Mouse (Mus musculus) midbrain, embryonic 16.5 days (tissue): Measurements from ENCODE around the gene Sptbn4. TPM values are rescaled to one million over a fixed set of nuclear protein-coding genes. Genes with fewer than 3 reads are reported as not detected.

ENCODE experiments used
- ATAC-seq: fragments of 200-750 bp; cut with Nextera tagmentation; 2 replicates; pipeline ENCODE4 v1.8.0; 2017; ENCODE audit warnings: moderate TSS enrichment
- H3K27ac ChIP-seq: fragments of 300-500 bp; sonication (generic); 2 replicates; pipeline ENCODE4 v1.5.1; 2014; ENCODE audit warnings: mild to moderate bottlenecking, low read length, mixed read lengths
- H3K27me3 ChIP-seq: fragments of 300-500 bp; sonication (generic); 2 replicates; pipeline ENCODE4 v1.6.1; 2014; ENCODE audit warnings: low read depth, low read length, mixed read lengths; ENCODE audit not compliant: control insufficient read depth, insufficient read depth
- H3K36me3 ChIP-seq: fragments of 300-500 bp; sonication (generic); 2 replicates; pipeline ENCODE4 v1.6.1; 2014; ENCODE audit warnings: mild to moderate bottlenecking, low read length, moderate library complexity, mixed read lengths; ENCODE audit not compliant: control insufficient read depth, insufficient read depth
- H3K4me1 ChIP-seq: fragments of 300-500 bp; sonication (generic); 2 replicates; pipeline ENCODE4 v1.6.1; 2014; ENCODE audit warnings: mild to moderate bottlenecking, low read length, mixed read lengths; ENCODE audit not compliant: control insufficient read depth, insufficient read depth
- H3K4me2 ChIP-seq: fragments of 300-500 bp; sonication (generic); 2 replicates; pipeline ENCODE4 v1.6.1; 2014; ENCODE audit warnings: mild to moderate bottlenecking, low read length, mixed read lengths
- H3K4me3 ChIP-seq: fragments of 300-500 bp; sonication (generic); 2 replicates; pipeline ENCODE4 v1.5.1; 2014; ENCODE audit warnings: low read depth, mild to moderate bottlenecking, low read length, moderate library complexity, mixed read lengths
- H3K9ac ChIP-seq: fragments of 300-500 bp; sonication (generic); 2 replicates; pipeline ENCODE4 v1.6.1; 2014; ENCODE audit warnings: low read depth, low read length, mixed read lengths
- H3K9me3 ChIP-seq: fragments of 300-500 bp; sonication (generic); replicated peaks from 2 replicates; pipeline ENCODE4 v1.6.1; 2014; ENCODE audit warnings: mild to moderate bottlenecking, low read length, mixed read lengths; ENCODE audit not compliant: control insufficient read depth, poor library complexity, severe bottlenecking
- WGBS: fragments of 180-500 bp; shearing (Covaris S2); extraction: QIAGEN DNeasy Blood & Tissue Kit; methylation state at CpG from one replicate; pipeline ENCODE4 v1.1.7; 2014; 5-methylcytosine and 5-hydroxymethylcytosine counted together
- polyA plus RNA-seq: library from polyadenylated mRNA; unstranded; fragments of >200 nt; fragmentation: Nextera tagmentation; extraction: Ambion mirVana; gene quantifications from 2 replicates; pipeline ENCODE4 v1.2.1, GENCODE M21; 2015

Sptbn4 gene
- polyA plus RNA-seq, 1 experiment from 2014 or later, result 3.1 TPM

- H3K9me3 ChIP-seq, result no peaks in the 10 kb centered on the region
- no peak overlapping the region for H3K9ac ChIP-seq
- ATAC-seq, result no peak
- no peak overlapping the region for H3K4me3 ChIP-seq
- no peaks in the 10 kb centered on the region for H3K4me1 ChIP-seq
- 63% methylated on average over 5 of the region's 5 CpGs for WGBS
- peaks cover 2% of the 10 kb centered on the region; the same call in 1 of the 2 replicates for H3K27me3 ChIP-seq
- no peaks in the 10 kb centered on the region for H3K36me3 ChIP-seq
- H3K4me2 ChIP-seq, result no peak overlapping the region
- H3K27ac ChIP-seq, result no peak overlapping the region
These were observed 63.4 kb downstream of the Sptbn4 start for GRCm38 (mm10) chr7:27384134-27384533.

- H3K4me2 ChIP-seq, result no peak overlapping the region
- H3K4me1 ChIP-seq, result no peaks in the 10 kb centered on the region
- H3K4me3 ChIP-seq, result no peak overlapping the region
- H3K27ac ChIP-seq, result no peak overlapping the region
- H3K9ac ChIP-seq, result no peak overlapping the region
- no peaks in the 10 kb centered on the region for H3K9me3 ChIP-seq
- WGBS, result 85% methylated on average over 1 of the region's 1 CpGs
- no peak for ATAC-seq
- peaks cover 5% of the 10 kb centered on the region; the same call in 1 of the 2 replicates for H3K27me3 ChIP-seq
- no peaks in the 10 kb centered on the region for H3K36me3 ChIP-seq
These were observed 64.3 kb downstream of the Sptbn4 start for GRCm38 (mm10) chr7:27383233-27383632.

DNA sequence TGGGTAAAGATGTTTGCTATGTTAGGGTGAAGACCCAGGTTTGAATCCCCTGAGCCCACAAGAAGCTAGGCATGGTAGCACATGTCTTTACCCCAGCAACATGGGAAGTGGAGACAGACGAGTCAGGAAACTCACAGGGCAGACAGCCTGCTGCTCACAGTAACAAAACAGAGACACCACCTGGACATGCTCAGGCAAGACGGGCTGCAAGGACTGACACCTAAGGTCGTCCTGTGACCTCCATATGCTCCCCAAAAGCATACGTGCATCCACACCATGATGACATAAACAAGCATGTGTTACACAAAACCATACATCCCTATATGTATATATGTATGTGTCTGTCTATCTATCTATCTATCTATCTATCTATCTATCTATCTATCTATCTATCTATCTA, 65.9 kb downstream of the Sptbn4 start:
- Histone ChIP-seq H3K4me1 (no peaks in the 10 kb centered on the region), H3K9me3 (no peaks in the 10 kb centered on the region), H3K9ac (no peak overlapping the region), H3K4me2 (no peak overlapping the region), H3K4me3 (no peak overlapping the region), H3K27ac (no peak overlapping the region), H3K27me3 (peaks cover 14% of the 10 kb centered on the region), H3K36me3 (no peaks in the 10 kb centered on the region)
- ATAC-seq, result no peak
- WGBS, result 65% methylated on average over 4 of the region's 4 CpGs

- Histone ChIP-seq H3K9me3 (no peaks in the 10 kb centered on the region), H3K27me3 (peaks cover 20% of the 10 kb centered on the region), H3K9ac (no peak overlapping the region), H3K4me2 (no peak overlapping the region), H3K36me3 (no peaks in the 10 kb centered on the region), H3K4me3 (no peak overlapping the region), H3K27ac (no peak overlapping the region), H3K4me1 (no peaks in the 10 kb centered on the region)
- ATAC-seq, result no peak
- 25% methylated on average over 1 of the region's 1 CpGs for WGBS
These were observed 66.5 kb downstream of the Sptbn4 start for GRCm38 (mm10) chr7:27381009-27381408.

- WGBS, result 75% methylated on average over 6 of the region's 6 CpGs
- Histone ChIP-seq H3K27ac (no peak overlapping the region), H3K4me1 (no peaks in the 10 kb centered on the region), H3K4me2 (no peak overlapping the region), H3K36me3 (no peaks in the 10 kb centered on the region), H3K27me3 (peaks cover 30% of the 10 kb centered on the region), H3K4me3 (no peak overlapping the region), H3K9ac (no peak overlapping the region), H3K9me3 (no peaks in the 10 kb centered on the region)
- no peak for ATAC-seq
These were observed 67.7 kb downstream of the Sptbn4 start for GRCm38 (mm10) chr7:27379836-27380235.

- Histone ChIP-seq H3K36me3 (peaks cover 3% of the 10 kb centered on the region; the same call in 1 of the 2 replicates), H3K4me3 (no peak overlapping the region), H3K27me3 (peaks cover 42% of the 10 kb centered on the region), H3K9me3 (no peaks in the 10 kb centered on the region), H3K9ac (no peak overlapping the region), H3K4me1 (no peaks in the 10 kb centered on the region), H3K4me2 (no peak overlapping the region), H3K27ac (no peak overlapping the region)
- ATAC-seq, result no peak
- WGBS, result 23% methylated on average over 4 of the region's 4 CpGs
These were observed 69.1 kb downstream of the Sptbn4 start for GRCm38 (mm10) chr7:27378431-27378830.

DNA sequence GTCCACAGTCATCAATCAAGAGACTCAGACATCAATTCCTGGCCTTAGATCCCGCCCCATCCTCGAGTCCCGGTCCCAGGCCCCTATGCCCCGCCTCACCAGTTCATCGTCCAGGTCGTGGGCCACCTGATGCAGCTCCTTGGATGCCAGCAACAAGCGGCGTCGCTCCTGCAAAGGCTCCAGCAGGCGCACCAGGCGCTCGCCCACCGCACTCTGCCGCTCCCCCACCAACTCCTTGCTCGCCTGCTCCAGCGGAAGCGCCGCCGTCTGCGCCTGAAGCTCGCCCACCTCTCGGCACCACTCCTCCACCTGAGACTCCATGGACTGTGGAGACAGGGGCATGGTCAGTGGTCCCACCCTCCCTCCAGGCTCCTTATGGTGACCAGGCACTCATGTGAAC, 72.2 kb downstream of the Sptbn4 start:
- H3K4me1 ChIP-seq, result no peaks in the 10 kb centered on the region
- H3K27me3 ChIP-seq, result peaks cover 73% of the 10 kb centered on the region
- no peak overlapping the region for H3K4me2 ChIP-seq
- H3K9me3 ChIP-seq, result no peaks in the 10 kb centered on the region
- no peak for ATAC-seq
- no peak overlapping the region for H3K9ac ChIP-seq
- peaks cover 11% of the 10 kb centered on the region for H3K36me3 ChIP-seq
- no peak overlapping the region for H3K4me3 ChIP-seq
- no peak overlapping the region for H3K27ac ChIP-seq
- WGBS, result 4% methylated on average over 22 of the region's 22 CpGs

DNA sequence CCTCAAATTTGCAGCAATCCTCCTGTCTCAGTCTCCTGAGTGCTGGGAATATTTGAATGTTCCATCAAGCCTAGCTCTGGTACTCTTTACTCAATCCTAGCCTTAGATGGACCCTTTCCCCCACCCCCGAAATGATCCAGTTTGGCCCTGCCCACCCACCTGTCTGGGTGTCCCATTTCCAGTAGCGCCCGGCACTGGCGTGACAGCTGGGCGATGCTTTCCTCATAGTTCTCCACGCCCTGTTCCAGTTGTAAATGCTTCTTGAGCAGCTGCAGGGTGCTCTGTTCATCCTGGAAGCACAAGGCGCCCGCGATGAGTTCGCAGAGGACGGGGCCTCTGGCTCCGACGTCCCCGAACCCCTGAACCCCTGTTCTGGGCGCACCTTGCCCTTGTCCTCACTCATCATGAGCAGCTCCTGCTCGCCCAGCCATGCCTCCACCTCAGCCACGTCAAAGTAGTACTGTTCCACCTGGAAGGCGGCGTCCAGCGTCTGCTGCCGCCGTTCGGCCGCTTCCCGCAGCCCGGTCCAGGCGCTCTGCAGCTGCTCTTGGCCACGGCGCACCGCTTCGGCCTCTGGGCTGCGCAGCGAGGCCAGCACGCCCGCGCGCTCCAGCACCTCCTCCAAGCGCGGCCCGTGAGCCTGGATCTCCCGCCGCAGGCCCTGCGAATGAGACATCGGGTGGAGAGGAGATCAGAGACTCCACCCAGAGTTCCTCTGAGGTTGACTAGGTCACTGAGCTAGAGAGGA, 75.6 kb downstream of the Sptbn4 start:
- WGBS, result 12% methylated on average over 44 of the region's 44 CpGs
- Histone ChIP-seq H3K4me2 (no peak overlapping the region), H3K4me3 (no peak overlapping the region)

GRCm38 (mm10) chr7:27369111-27369510, 78.4 kb downstream of the Sptbn4 start:
- H3K4me3 ChIP-seq, result no peak overlapping the region
- no peak overlapping the region for H3K4me2 ChIP-seq
- no peaks in the 10 kb centered on the region for H3K4me1 ChIP-seq
- H3K9me3 ChIP-seq, result no peaks in the 10 kb centered on the region; the same call in 1 of the 2 replicates
- no peak overlapping the region for H3K27ac ChIP-seq
- ATAC-seq, result no peak
- WGBS, result 86% methylated on average over 19 of the region's 19 CpGs
- peaks cover 29% of the 10 kb centered on the region for H3K36me3 ChIP-seq
- peaks cover 99% of the 10 kb centered on the region for H3K27me3 ChIP-seq
- H3K9ac ChIP-seq, result no peak overlapping the region

More for the DNA sequence above, 75.6 kb downstream of the Sptbn4 start:
- peaks cover 28% of the 10 kb centered on the region for H3K36me3 ChIP-seq
- no peak overlapping the region for H3K27ac ChIP-seq
- no peak overlapping the region for H3K9ac ChIP-seq
- no peak for ATAC-seq
- no peaks in the 10 kb centered on the region for H3K4me1 ChIP-seq
- H3K9me3 ChIP-seq, result no peaks in the 10 kb centered on the region; the same call in 1 of the 2 replicates
- H3K27me3 ChIP-seq, result peaks cover 96% of the 10 kb centered on the region
